Mouse (Mus musculus) 416B (cell line): ENCODE measurements around the gene Amd1.

Experiments
- DNase-seq: peaks from one replicate; pipeline ENCODE4 v3.0.0; 2011; ENCODE audit warnings: low read depth

Amd1 gene

GRCm38 (mm10) chr10:40302140-40302985 lies at the start of gene Amd1:
Gene Amd1, minus strand, starts transcription at chr10:40302186.
- DNase-seq, result peak; percentile 99

GRCm38 (mm10) chr10:40351156-40351555 lies 49.2 kb upstream of the Amd1 start:
- no peak for DNase-seq

GRCm38 (mm10) chr10:40350245-40350932 lies 48.4 kb upstream of the Amd1 start:
- no peak for DNase-seq

GRCm38 (mm10) chr10:40349631-40350177 lies 47.7 kb upstream of the Amd1 start:
- DNase-seq, result peak; percentile 47

GRCm38 (mm10) chr10:40348566-40349536 lies 46.9 kb upstream of the Amd1 start:
- peak; percentile 100 for DNase-seq

GRCm38 (mm10) chr10:40347461-40347954 lies 45.5 kb upstream of the Amd1 start:
- DNase-seq, result peak; percentile 89

- DNase-seq, result no peak
Observed at GRCm38 (mm10) chr10:40346776-40347403, 44.9 kb upstream of the Amd1 start.

- DNase-seq, result no peak
Observed at GRCm38 (mm10) chr10:40342036-40342435, 40.0 kb upstream of the Amd1 start.

- DNase-seq, result no peak
Observed at GRCm38 (mm10) chr10:40339351-40339964, 37.5 kb upstream of the Amd1 start, which contains the start of gene Cdk19. Gene Cdk19, plus strand, starts transcription at chr10:40339564.

- no peak for DNase-seq
Observed at GRCm38 (mm10) chr10:40332864-40333263, 30.9 kb upstream of the Amd1 start.

GRCm38 (mm10) chr10:40330262-40330661 lies 28.3 kb upstream of the Amd1 start:
- DNase-seq, result peak; percentile 36

GRCm38 (mm10) chr10:40328004-40328551 lies 26.1 kb upstream of the Amd1 start:
- peak; percentile 80 for DNase-seq

GRCm38 (mm10) chr10:40320306-40320705 lies 18.3 kb upstream of the Amd1 start:
- DNase-seq, result no peak

- no peak for DNase-seq
Observed at GRCm38 (mm10) chr10:40316841-40317585, 15.0 kb upstream of the Amd1 start.

GRCm38 (mm10) chr10:40312781-40313180 lies 10.8 kb upstream of the Amd1 start:
- peak; percentile 62 for DNase-seq

- peak; percentile 93 for DNase-seq
Observed at GRCm38 (mm10) chr10:40309884-40310635, 8.1 kb upstream of the Amd1 start.

GRCm38 (mm10) chr10:40307826-40308583 lies 6.0 kb upstream of the Amd1 start:
- no peak for DNase-seq

GRCm38 (mm10) chr10:40305989-40306388 lies 4.0 kb upstream of the Amd1 start:
- DNase-seq, result no peak
